Mouse (Mus musculus): ENCODE measurements at regions not wholly inside any gene's neighbourhood (a gene's known extent, or its start where the extent isn't known, plus 50 kb on each side); places are given as distances from the start of the nearest gene placed in this dataset.
"Not testable (repeated sequence)": the region's sequence is repeated elsewhere in the genome, so short reads cannot be mapped to it uniquely, and the experiment has no call there.

- 64% methylated on average over 4 of the region's 4 CpGs for WGBS
- DNase-seq: no peak
- TF ChIP-seq POLR2A (IDR thresholded peaks at IDR 0.05; ENCODE audit: borderline replicate concordance, insufficient read depth, low read length) (no peak), CTCF (IDR thresholded peaks at IDR 0.05; ENCODE audit: borderline replicate concordance, insufficient read depth, low read depth, low read length) (no peak)
Measured at GRCm38 (mm10) chr9:80866807-80867206, 401.5 kb upstream of the Impg1 start.

GRCm38 (mm10) chr9:80858998-80859397 lies 393.7 kb upstream of the Impg1 start:
- no peak for TF ChIP-seq CTCF (IDR thresholded peaks at IDR 0.05; ENCODE audit: borderline replicate concordance, insufficient read depth, low read depth, low read length)
- TF ChIP-seq POLR2A (IDR thresholded peaks at IDR 0.05; ENCODE audit: borderline replicate concordance, insufficient read depth, low read length): no peak
- no peaks in the 10 kb centered on the region for H3K27me3 ChIP-seq (ENCODE audit: control insufficient read depth, insufficient read depth, low read length)
- DNase-seq: no peak
- H3K27ac ChIP-seq (ENCODE audit: insufficient read depth, low read length): no peak overlapping the region
- WGBS: 58% methylated on average over 2 of the region's 2 CpGs
- H3K4me1 ChIP-seq (ENCODE audit: control insufficient read depth, insufficient read depth, low read length): no peaks in the 10 kb centered on the region
- no peak overlapping the region for H3K4me3 ChIP-seq (replicated peaks; ENCODE audit: insufficient read depth, low read depth, low read length)

More at GRCm38 (mm10) chr9:80866807-80867206, 401.5 kb upstream of the Impg1 start:
- H3K27me3 ChIP-seq (ENCODE audit: control insufficient read depth, insufficient read depth, low read length): no peaks in the 10 kb centered on the region
- H3K4me1 ChIP-seq (ENCODE audit: control insufficient read depth, insufficient read depth, low read length): no peaks in the 10 kb centered on the region
- H3K27ac ChIP-seq (ENCODE audit: insufficient read depth, low read length): no peak overlapping the region
- H3K4me3 ChIP-seq (replicated peaks; ENCODE audit: insufficient read depth, low read depth, low read length): no peak overlapping the region

GRCm38 (mm10) chr9:80848190-80848589 lies 382.9 kb upstream of the Impg1 start:
- TF ChIP-seq POLR2A (IDR thresholded peaks at IDR 0.05; ENCODE audit: borderline replicate concordance, insufficient read depth, low read length) (no peak), CTCF (IDR thresholded peaks at IDR 0.05; ENCODE audit: borderline replicate concordance, insufficient read depth, low read depth, low read length) (no peak)
- Histone ChIP-seq H3K27ac (ENCODE audit: insufficient read depth, low read length) (no peak overlapping the region), H3K27me3 (ENCODE audit: control insufficient read depth, insufficient read depth, low read length) (no peaks in the 10 kb centered on the region), H3K4me3 (replicated peaks; ENCODE audit: insufficient read depth, low read depth, low read length) (no peak overlapping the region), H3K4me1 (ENCODE audit: control insufficient read depth, insufficient read depth, low read length) (no peaks in the 10 kb centered on the region)
- DNase-seq: no peak
- WGBS: 60% methylated on average over 3 of the region's 3 CpGs

- TF ChIP-seq CTCF (IDR thresholded peaks at IDR 0.05; ENCODE audit: borderline replicate concordance, insufficient read depth, low read depth, low read length): no peak
- no peak for TF ChIP-seq POLR2A (IDR thresholded peaks at IDR 0.05; ENCODE audit: borderline replicate concordance, insufficient read depth, low read length)
- no peak overlapping the region for H3K27ac ChIP-seq (ENCODE audit: insufficient read depth, low read length)
- H3K4me1 ChIP-seq (ENCODE audit: control insufficient read depth, insufficient read depth, low read length): no peaks in the 10 kb centered on the region
- H3K4me3 ChIP-seq (replicated peaks; ENCODE audit: insufficient read depth, low read depth, low read length): no peak overlapping the region
- DNase-seq: no peak
- H3K27me3 ChIP-seq (ENCODE audit: control insufficient read depth, insufficient read depth, low read length): no peaks in the 10 kb centered on the region
- 62% methylated on average over 2 of the region's 2 CpGs for WGBS
Measured at GRCm38 (mm10) chr9:80832808-80833207, 367.5 kb upstream of the Impg1 start.

GRCm38 (mm10) chr9:80825346-80825745 lies 360.1 kb upstream of the Impg1 start:
- TF ChIP-seq CTCF (IDR thresholded peaks at IDR 0.05; ENCODE audit: borderline replicate concordance, insufficient read depth, low read depth, low read length): no peak
- TF ChIP-seq POLR2A (IDR thresholded peaks at IDR 0.05; ENCODE audit: borderline replicate concordance, insufficient read depth, low read length): no peak
- no peak for DNase-seq

GRCm38 (mm10) chr9:80820066-80820465 lies 354.8 kb upstream of the Impg1 start:
- WGBS: 83% methylated on average over 3 of the region's 3 CpGs
- TF ChIP-seq POLR2A (IDR thresholded peaks at IDR 0.05; ENCODE audit: borderline replicate concordance, insufficient read depth, low read length) (no peak), CTCF (IDR thresholded peaks at IDR 0.05; ENCODE audit: borderline replicate concordance, insufficient read depth, low read depth, low read length) (no peak)
- Histone ChIP-seq H3K27me3 (ENCODE audit: control insufficient read depth, insufficient read depth, low read length) (no peaks in the 10 kb centered on the region), H3K4me3 (replicated peaks; ENCODE audit: insufficient read depth, low read depth, low read length) (no peak overlapping the region), H3K27ac (ENCODE audit: insufficient read depth, low read length) (no peak overlapping the region), H3K4me1 (ENCODE audit: control insufficient read depth, insufficient read depth, low read length) (no peaks in the 10 kb centered on the region)
- DNase-seq: no peak

More at GRCm38 (mm10) chr9:80825346-80825745, 360.1 kb upstream of the Impg1 start:
- WGBS: 36% methylated on average over 1 of the region's 1 CpGs
- H3K27ac ChIP-seq (ENCODE audit: insufficient read depth, low read length): no peak overlapping the region
- no peaks in the 10 kb centered on the region for H3K27me3 ChIP-seq (ENCODE audit: control insufficient read depth, insufficient read depth, low read length)
- H3K4me1 ChIP-seq (ENCODE audit: control insufficient read depth, insufficient read depth, low read length): no peaks in the 10 kb centered on the region
- no peak overlapping the region for H3K4me3 ChIP-seq (replicated peaks; ENCODE audit: insufficient read depth, low read depth, low read length)

GRCm38 (mm10) chr9:80819070-80819469 lies 353.8 kb upstream of the Impg1 start:
- Histone ChIP-seq H3K4me3 (replicated peaks; ENCODE audit: insufficient read depth, low read depth, low read length) (no peak overlapping the region), H3K4me1 (ENCODE audit: control insufficient read depth, insufficient read depth, low read length) (no peaks in the 10 kb centered on the region), H3K27ac (ENCODE audit: insufficient read depth, low read length) (no peak overlapping the region), H3K27me3 (ENCODE audit: control insufficient read depth, insufficient read depth, low read length) (no peaks in the 10 kb centered on the region)
- TF ChIP-seq POLR2A (IDR thresholded peaks at IDR 0.05; ENCODE audit: borderline replicate concordance, insufficient read depth, low read length): no peak
- no peak for TF ChIP-seq CTCF (IDR thresholded peaks at IDR 0.05; ENCODE audit: borderline replicate concordance, insufficient read depth, low read depth, low read length)
- no peak for DNase-seq
- WGBS: 93% methylated on average over 1 of the region's 1 CpGs

- 88% methylated on average over 6 of the region's 6 CpGs for WGBS
- not testable (repeated sequence) for H3K27ac ChIP-seq (ENCODE audit: insufficient read depth, low read length); DNase-seq; H3K27me3 ChIP-seq (ENCODE audit: control insufficient read depth, insufficient read depth, low read length); H3K4me3 ChIP-seq (replicated peaks; ENCODE audit: insufficient read depth, low read depth, low read length); H3K4me1 ChIP-seq (ENCODE audit: control insufficient read depth, insufficient read depth, low read length)
Measured at GRCm38 (mm10) chr9:80813921-80814320, 348.6 kb upstream of the Impg1 start.

Measured in cerebellum, adult 2 months (tissue).